Mouse (Mus musculus) myocyte (in vitro differentiated cells): ENCODE measurements around the gene Rasa4.

Source experiments
- CEBPB ChIP-seq: IDR thresholded peaks from 2 replicates; pipeline ENCODE4 v1.6.1; 2011; ENCODE audit warnings: mild to moderate bottlenecking, moderate library complexity; ENCODE audit not compliant: poor library complexity, insufficient read depth, severe bottlenecking
- MAX ChIP-seq: IDR thresholded peaks from one replicate; pipeline ENCODE4 v1.6.1; 2011; ENCODE audit warnings: low read depth, mild to moderate bottlenecking, control low read depth
- POLR2A ChIP-seq: IDR thresholded peaks from one replicate; pipeline ENCODE4 v1.6.1; 2011; ENCODE audit warnings: low read depth, mild to moderate bottlenecking, control low read depth, moderate library complexity; ENCODE audit not compliant: insufficient read length
- POLR2AphosphoS2 ChIP-seq: IDR thresholded peaks from one replicate; pipeline ENCODE4 v1.6.1; 2011; ENCODE audit warnings: low read depth, control low read depth; ENCODE audit not compliant: insufficient read length

GRCm38 (mm10) chr5:136061567-136061966 is 22.1 kb upstream of the Rasa4 start:
- no peak for TF ChIP-seq POLR2A
- no peak for TF ChIP-seq MAX
- TF ChIP-seq POLR2AphosphoS2 = no peak
- no peak for TF ChIP-seq CEBPB
